Mouse (Mus musculus): ENCODE results near the gene Gna11.

The Gna11 gene

DNA sequence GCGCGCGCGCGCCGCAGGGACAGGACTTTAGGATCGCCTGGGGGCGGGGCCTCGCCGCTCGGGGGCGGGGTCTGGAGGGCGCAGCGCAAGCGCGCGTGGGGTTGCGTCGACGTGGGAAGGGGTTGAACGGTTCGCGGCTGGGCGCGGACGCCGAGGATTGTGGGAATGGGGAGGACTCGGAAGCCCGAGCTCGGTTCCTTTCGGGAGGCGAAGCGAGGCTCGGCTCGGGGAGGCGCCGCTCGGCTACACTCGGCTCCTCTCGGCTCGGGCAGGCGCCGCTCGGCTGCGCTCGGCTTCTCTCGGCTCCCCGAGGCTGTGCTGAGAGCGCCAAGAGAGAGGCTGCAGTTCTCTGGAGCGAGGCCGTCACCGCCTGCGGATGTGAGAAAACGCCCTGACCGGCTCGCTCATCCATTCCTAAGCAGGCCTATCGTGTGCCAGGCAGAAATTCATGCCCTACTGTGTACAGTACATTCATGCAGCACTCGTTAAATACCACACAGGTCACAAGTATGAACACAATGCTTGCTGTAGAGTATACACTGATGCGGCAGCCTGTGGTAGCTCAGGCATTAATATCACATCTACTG is at the start of gene Gna11:
Gene Gna11, minus strand, starts transcription at position 30 of the 587 bp plus-strand sequence.
- DNase-seq (ENCODE audit: low read depth) = peak; percentile 98

DNA sequence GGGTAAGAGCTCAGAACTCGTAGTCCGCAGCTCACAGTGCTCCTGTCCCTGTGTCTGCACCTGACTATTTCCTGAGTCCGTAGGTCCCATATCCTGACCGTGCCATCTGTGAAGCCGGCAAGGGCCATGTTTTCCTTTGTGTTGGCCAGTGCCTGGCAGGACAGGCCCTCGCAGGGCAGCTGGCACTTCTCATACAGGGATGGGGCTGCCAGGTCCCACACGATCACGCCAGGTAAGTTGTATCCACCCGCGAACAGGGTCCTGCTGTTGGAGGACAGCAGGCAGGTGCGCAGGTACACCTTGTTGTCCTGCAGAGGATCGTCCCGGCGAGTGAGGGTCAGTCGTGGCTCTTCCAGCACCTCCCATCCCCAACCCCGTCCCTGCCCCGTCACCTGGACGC is 48.9 kb upstream of the Gna11 start:
- DNase-seq (ENCODE audit: low read depth) = no peak

DNA sequence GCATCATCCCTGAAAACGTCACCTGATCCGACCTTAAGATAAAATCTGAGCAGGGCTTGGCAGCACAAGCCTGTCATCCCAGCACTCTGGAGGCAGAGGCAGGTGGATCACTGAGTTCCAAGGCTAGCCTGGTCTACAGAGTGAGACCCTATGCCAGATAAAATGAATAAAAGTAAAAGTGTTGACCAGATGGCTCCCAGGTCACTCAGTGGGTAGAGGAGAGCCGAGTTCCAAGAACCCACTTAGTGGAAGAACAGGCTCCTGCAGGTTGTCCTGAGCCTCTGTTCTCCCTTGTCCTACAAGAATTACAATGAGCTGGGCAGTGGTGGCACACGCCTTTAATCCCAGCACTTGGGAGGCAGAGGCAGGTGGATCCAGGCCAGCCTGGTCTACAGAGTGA is 48.2 kb upstream of the Gna11 start:
- DNase-seq (ENCODE audit: low read depth) = no peak

DNA sequence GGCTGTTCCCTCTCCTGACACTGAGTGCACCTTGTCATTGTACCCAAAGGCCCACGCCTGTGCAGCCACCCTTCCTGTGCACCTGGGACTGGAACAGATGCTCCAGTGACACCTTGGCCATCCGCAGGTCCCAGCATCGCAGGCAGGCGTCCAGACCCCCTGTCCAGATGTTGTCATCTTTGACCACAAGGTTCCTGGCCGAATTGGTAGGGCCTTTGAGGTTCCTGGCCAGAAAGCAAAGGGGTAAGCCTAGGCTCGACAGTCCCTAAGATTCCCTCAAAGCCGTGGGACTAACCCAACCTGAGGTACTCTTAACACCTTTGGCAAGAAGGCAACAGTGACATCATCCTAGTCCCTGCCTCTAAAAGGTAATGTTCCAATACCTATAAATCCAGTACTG is 47.6 kb upstream of the Gna11 start:
- no peak for DNase-seq (ENCODE audit: low read depth)

DNA sequence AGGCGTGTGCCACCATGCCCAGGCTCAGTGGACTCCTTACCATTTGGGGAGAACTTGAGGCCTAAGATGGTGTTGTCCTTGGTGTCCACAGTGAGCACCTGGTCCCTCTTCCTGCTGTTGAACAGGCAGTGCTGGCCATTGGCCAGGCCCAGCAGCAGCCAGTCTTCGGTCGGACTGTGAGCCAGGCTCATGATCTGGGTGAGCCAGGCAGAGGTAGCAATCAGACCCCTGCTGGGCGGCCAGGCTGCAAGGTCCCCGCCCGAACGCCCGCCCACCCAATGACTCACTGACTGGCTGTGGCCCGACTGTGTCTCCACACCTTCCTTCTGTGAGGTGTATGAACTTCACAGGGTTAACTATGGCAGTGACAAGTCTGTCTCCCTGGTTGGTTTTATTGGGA is 46.9 kb upstream of the Gna11 start:
- no peak for DNase-seq (ENCODE audit: low read depth)

DNA sequence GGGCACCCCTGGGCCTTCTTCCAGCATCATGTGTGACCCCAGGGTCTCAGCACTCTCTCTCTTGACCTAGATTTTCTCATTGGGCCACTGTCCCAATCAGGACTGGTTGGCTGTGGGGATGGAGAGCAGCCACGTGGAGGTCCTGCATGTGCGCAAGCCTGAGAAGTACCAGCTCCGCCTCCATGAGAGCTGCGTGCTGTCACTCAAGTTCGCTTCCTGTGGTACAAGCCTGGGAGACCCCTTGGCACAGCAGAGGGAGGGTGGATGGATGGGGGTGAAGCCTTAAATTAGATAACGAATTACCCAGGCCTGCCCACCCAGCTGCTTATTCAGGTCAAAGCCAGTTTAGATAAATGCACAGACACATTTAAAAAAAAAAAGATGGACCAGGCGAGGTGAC is 43.7 kb upstream of the Gna11 start:
- DNase-seq (ENCODE audit: low read depth) = no peak

DNA sequence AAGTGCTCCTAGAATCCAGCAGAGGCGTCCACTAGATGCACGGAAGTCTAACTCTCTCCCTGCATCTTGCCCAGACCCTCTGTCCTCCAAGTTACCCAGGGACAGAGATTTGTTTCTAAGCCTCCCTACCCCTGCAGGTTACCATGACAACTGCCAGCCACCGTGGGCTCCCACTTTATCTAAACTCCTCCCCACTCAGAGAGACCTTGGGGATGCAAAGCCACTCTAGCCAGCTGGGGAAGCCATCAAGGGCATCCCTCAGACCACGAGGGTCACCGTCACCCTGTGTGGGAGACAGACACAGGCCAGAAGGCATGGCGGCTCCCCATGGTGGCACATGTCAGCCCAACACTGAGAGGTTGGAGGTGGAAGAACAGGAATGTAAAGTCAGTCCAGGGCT is 38.4 kb upstream of the Gna11 start:
- DNase-seq (ENCODE audit: low read depth) = no peak

DNA sequence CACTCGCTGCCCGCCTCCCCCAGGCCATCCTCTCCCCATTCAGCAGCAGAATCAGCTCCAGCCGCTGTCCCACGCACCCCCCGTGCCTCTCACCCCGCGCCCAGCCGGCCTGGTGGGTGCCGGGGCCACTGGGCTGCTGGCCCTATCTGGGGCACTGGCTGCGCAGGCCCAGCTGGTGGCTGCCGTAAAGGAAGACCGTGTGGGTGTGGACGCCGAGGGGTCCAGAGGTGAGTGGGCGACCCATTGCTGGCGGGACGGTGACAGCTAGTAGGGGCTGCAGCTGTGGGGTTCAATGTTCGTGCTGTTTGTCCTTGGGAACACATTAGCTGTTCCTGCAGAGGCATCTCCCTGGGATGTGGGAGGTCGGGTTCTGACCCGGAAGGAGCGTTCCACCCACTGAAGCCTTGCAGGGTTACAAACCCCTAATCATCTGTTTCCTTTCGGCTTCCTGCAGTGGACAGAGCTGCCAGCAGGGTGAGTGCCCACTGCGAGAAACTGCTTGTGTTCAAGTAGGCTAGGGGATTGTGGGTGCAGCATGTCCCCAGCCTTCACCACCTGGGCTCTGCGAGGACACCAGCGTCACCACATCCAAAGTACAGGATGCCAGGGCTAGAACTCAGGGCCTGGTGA is 35.6 kb upstream of the Gna11 start:
- no peak for DNase-seq (ENCODE audit: low read depth)

DNA sequence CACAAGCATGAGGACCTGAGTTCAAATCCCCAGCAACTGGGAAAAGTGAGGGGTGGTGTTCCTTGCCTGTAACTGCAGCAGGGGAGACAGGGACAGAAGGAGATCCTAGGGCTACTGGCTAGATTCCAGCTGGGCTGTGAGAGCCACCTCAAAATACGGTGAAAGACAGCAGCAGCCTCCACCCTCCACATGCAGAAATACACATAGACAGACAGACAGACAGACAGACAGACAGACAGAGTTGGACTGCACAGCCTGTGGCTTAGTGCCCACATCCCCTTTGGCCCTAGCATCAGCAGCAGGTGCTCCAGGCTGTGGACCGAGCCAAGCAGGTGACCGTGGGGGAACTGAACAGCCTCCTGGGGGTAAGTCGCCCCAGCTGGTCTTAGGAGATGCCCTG is 35.0 kb upstream of the Gna11 start:
- DNase-seq (ENCODE audit: low read depth) = no peak

DNA sequence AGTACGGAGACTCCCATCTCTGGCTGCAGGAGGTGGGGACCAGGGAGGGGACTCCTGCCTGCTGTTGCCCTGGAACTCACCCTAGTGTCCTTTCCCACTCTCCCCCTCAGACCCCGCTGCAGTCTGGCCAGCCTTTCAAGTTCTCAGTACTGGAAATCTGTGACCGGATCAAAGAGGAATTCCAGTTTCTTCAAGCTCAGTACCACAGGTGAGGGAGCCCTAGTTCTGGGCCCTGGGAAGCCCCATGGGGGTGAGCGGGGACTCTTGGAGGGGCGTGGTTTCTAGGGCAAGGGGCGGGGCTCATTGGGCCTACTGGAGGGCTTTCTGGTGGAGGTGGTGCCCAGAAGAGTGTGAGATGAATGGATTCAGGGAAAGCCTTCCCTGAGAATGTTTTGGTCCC is 30.7 kb upstream of the Gna11 start:
- no peak for DNase-seq (ENCODE audit: low read depth)

DNA sequence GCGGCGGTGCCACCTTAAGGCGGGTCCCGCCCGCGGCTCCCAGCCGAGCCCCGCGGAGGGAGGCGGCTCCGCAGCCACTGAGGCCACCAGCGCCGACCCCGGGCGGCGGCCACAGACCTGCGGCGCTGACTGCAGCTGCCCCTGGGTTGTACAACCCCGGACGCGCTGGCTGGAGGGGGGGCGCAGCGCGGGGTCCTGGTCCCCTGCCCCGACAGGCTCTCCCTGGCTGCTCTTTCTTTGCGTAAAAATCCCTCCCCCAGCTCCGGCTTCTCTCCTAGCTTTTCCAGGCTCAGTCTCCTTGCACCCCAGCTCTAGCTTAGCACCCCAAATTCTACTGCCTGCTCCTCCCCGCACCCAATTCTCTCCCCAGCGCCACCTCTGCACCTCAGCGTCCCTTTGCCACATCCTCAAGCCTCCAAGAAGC is 30.2 kb upstream of the Gna11 start:
- DNase-seq (ENCODE audit: low read depth) = no peak

DNA sequence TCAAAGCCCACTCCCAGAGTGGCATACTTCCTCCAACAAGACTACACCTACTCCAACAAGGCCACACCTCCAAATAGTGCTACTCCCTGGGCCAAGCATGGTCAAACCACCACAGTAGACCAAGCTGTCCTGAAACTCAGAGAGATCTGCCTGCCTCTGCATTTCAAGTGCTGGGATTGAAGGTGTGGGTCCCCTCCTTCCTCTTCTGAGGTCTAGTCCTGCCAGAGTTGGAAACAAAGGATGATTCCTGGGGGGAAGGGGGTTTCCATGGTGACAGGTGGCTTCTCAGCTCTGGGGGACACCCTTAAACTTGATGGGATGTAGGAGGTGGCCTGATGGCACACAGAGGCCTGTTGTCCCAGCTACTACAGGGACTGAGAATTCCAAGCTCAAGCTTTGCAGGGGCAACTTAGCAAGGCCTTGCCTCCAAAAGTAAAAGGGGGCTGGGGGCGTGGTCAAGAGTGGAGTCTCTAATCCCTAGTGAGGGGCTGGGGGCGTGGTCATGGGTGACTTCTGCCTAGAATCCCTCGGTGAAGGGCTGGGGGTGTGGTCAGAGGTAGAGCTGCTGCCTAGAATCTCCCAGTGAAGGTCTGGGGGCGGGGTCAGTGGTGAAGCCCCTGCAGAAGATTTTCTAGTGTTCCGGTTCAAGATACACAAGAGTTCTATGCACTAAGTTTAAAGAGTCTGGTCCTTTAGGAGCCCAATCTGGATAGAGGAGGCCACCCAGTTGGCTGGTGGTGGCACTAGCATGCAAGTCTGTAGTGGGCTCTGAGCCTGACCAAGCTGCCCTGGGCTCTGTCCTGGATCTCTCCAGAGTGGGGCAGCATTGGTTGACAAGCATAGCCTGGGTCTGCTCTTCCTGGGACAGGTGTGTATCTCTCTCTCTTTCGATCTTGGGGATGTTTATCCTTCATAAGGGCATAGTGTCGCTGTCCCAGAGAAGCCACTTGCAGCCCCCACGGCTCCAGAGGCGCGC is 29.4 kb upstream of the Gna11 start, which contains the start of gene Tle2:
Gene Tle2, plus strand, starts transcription at position 481 of the 976 bp plus-strand sequence.
- DNase-seq (ENCODE audit: low read depth) = no peak

DNA sequence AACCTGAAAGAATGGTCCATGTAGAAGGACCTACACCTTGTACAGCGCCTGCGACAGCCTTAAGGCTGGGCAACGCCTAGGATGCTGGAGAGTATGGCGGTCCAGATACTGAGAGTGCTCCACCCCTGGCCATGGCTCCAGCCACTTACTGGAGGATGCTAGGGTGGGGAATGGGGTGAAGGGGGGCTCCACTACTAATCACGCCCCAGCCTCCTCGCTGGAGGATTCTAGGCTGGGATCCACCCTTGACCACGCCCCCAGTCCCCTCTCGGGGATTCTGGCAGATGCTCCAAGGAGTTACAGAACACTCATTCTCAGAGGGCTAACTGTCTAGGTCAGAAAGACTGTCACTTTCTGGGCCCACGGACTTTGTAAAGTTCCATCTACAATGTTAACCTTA is 28.0 kb upstream of the Gna11 start:
- DNase-seq (ENCODE audit: low read depth) = no peak

DNA sequence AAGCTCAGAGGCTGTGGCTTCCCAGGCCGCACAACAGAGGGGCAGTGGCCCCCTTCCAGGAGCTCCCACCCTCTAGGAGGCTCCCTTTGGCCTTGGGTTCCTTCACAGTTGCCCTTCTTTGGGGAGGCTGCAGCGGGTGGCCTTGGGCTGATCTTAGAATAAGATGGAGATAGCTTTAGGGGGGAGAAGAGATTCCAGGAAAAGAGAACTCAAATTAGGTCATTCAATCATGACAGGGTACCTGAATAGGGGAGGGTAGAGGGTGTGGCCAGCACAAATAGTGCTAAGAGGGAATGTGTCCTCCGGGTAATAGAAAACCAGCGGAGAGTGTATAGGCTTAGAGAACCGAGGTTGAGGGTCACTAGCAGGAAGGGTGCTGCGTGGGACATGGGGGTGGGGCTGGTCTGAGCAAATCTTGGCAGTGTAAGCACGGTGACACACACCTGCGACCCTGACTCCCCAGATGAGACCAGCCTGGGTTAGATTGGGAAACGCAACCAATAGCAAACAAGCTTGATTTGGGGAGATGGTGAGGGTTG is 27.2 kb upstream of the Gna11 start:
- no peak for DNase-seq (ENCODE audit: low read depth)

DNA sequence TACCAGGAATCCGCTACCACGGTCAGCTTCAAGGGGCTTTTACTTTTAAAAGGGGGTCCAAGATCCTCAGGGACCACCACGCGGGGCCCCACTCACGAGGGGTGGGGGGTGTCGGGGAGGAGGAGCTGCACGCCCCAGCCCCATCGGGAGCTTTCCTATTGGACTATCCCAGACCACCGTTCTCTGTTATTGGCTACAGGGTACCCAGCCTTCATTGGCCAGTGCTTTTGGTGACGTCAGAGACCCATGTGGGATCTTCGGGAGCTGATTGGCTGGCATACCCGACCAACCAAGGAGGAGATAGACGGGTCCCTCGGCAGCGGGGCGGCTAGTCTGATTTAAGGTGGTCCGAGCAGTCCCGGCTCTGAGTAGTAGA is 26.5 kb upstream of the Gna11 start:
- DNase-seq (ENCODE audit: low read depth) = peak; percentile 98

DNA sequence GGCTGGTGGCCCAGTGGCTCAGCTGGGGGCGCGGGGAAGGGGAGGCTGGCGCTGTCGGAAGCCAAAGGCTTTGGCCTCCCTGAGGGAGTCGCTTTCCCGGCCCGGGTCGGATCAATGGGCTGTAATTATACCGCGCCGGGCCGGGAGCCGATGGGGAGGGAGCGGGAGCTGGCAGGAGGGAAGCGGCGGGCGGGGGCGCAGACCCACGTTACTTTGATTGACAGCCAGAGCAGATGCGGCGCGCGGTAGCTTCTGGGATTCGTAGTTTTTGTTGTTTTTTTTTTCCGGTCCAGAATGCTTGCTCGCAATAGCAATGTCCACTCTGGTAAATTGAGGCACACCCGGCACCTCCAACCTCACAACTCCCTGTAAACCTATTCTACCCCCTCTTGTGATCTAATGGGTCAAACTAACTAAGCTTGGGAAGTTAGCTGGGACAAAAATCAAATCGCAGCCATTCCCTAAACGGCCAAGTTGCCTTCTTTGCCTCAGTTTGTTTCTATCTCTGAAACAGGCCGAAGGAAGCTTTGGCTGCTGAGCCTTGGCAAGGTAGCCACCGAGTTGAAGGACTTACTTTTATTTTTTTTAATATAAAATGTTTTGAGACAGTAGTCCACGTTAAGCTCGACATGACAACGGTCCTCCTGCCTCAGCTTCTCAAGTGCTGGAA is 26.0 kb upstream of the Gna11 start:
- DNase-seq (ENCODE audit: low read depth) = peak; percentile 71

DNA sequence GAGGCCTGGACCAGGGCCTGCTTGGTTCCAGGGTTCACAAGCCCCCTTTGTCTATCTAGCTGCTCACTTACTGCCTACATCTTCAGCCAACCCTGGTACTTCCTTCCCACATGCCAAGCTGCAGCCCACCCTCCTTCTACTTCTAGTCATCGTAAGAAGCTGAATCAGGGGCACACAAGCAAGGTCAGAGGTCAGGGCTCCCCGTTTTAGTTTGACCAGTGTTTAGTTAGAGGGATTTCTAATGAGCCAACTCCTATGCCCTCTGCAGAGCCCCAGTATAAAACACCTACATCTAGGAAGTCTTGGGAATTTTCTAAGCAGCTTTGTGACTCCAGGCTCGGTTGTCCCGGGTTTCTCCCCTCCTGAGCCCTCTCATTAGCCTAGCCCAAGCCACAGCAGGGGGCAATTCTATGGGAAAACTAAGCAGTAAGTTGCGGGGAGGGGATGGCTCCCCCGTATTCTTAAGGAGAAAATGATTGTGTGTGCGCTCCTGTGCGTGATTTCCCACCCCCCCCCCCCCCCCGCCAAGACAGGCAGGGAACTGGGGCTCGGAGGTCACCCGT is 25.3 kb upstream of the Gna11 start:
- no peak for DNase-seq (ENCODE audit: low read depth)

DNA sequence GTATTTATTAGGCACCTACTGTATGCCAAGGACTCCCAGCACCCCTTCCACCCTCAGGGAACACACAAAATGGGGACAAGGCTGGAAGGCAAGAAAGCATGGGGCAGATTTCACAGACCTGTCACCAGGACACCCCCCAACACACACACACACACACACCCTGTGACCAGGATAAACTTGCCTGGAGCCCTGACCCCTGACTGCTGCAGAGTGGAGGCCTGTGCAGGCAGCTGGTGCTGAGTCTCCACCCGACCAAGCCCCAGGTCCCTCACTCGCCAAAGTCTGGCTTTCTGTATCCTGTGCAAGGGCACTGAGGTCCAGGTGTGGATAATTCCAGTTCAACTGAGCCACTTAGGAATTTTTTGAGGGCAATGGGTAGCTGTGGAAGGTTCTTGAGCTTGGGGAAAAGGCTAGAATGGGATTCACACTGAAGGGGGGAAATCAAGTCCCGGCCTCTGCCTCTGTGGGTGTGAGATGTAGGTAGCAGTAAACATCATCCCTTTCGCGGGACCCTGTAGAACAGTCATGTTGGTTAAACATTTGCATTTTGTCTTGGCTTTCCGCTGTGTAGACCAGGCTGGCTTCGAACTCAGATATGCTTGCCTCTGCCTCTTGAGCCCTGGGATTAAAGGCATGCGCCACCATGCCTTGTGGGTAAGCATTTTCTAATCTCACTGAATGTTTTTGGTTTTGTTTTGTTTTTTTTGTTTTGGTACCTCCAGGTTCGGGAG is 24.7 kb upstream of the Gna11 start:
- DNase-seq (ENCODE audit: low read depth) = no peak

DNA sequence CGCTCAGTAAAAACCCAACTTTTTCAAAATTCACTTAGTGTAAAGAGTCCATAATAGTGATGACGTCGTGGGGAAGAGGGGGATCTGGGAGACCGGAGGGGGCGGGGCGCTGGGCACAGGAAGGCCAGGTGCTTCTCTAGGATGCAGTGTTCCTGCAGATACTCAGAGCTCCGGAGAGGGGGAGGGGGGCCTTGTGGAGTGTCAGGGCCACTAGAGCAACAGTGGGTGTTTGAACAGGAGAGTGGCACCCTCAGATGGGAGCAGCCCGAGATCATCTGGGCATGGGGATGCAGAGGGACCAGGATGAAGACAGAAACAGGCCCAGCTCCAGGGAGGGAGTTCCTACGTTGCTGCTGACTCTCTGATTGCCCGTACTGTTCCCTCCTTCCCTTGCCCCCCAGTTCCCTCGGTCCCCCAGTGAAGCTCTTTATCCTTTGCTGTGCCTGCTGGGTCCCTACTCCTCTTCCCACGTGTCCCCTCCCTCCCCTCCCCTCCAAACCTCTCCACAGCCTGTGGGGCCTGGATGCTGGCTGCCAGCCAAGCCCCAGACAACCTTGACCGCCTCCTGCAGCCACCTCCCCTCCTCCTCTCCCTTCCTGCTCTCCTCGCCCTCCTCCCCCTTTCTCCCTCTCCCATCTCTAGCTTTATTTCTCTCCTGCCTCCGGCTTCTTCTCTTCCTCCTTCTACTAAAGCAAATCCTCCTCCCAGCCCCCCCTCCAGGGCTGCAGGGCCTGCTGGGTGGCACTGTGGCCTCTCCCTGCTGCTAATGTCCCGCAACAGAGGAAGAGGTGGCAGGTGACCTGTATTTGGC is 23.6 kb upstream of the Gna11 start:
- DNase-seq (ENCODE audit: low read depth) = no peak

Data from fibroblast of lung, adult 2 months (primary cell).